Mouse (Mus musculus) embryonic facial prominence, embryonic 14.5 days (tissue): Measurements from ENCODE around the gene Cript. TPM values are rescaled to one million over a fixed set of nuclear protein-coding genes. Genes with fewer than 3 reads are reported as not detected.
"Not testable (repeated sequence)": the region's sequence is repeated elsewhere in the genome, so short reads cannot be mapped to it uniquely, and the experiment has no call there.

Experiments used
- ATAC-seq: fragments of 200-750 bp; cut with Nextera tagmentation; 2 replicates; pipeline ENCODE4 v1.8.0; 2017; ENCODE audit warnings: low read depth, moderate number of reproducible peaks, moderate TSS enrichment
- DNase-seq: peaks from one replicate; pipeline ENCODE4 v3.0.0-alpha.2; 2015; ENCODE audit warnings: low spot score
- H3K27ac ChIP-seq: fragments of 300-500 bp; sonication (generic); replicated peaks from 2 replicates; pipeline ENCODE4 v1.5.1; 2014; ENCODE audit warnings: low read depth, mild to moderate bottlenecking, low read length, moderate library complexity
- H3K27me3 ChIP-seq: fragments of 300-500 bp; sonication (generic); replicated peaks from 2 replicates; pipeline ENCODE4 v1.6.1; 2014; ENCODE audit warnings: low read length; ENCODE audit not compliant: control insufficient read depth, insufficient read depth
- H3K36me3 ChIP-seq: fragments of 300-500 bp; sonication (generic); 2 replicates; pipeline ENCODE4 v1.6.1; 2014; ENCODE audit warnings: low read length, mixed read lengths; ENCODE audit not compliant: control insufficient read depth, insufficient read depth
- H3K4me1 ChIP-seq: fragments of 300-500 bp; sonication (generic); 2 replicates; pipeline ENCODE4 v1.6.1; 2014; ENCODE audit warnings: antibody characterized with exemption, low read length; ENCODE audit not compliant: control insufficient read depth, insufficient read depth
- H3K4me2 ChIP-seq: fragments of 300-500 bp; sonication (generic); 2 replicates; pipeline ENCODE4 v1.6.1; 2014; ENCODE audit warnings: low read depth, mild to moderate bottlenecking, low read length, moderate library complexity, mixed read lengths
- H3K4me3 ChIP-seq: fragments of 300-500 bp; sonication (generic); 2 replicates; pipeline ENCODE4 v1.5.1; 2014; ENCODE audit warnings: low read depth, mild to moderate bottlenecking, low read length
- H3K9ac ChIP-seq: fragments of 300-500 bp; sonication (generic); 2 replicates; pipeline ENCODE4 v1.6.1; 2014; ENCODE audit warnings: low read depth, mild to moderate bottlenecking, low read length, moderate library complexity, mixed read lengths
- H3K9me3 ChIP-seq: fragments of 300-500 bp; sonication (generic); 2 replicates; pipeline ENCODE4 v1.6.1; 2016; ENCODE audit warnings: low read length; ENCODE audit not compliant: control insufficient read depth
- WGBS: fragments of 180-500 bp; shearing (Covaris S2); extraction: QIAGEN DNeasy Blood & Tissue Kit; methylation state at CpG from one replicate; pipeline ENCODE4 v1.1.7; 2014; 5-methylcytosine and 5-hydroxymethylcytosine counted together
- polyA plus RNA-seq: library from polyadenylated mRNA; unstranded; fragments of >200 nt; fragmentation: Nextera tagmentation; extraction: Ambion mirVana; gene quantifications from 2 replicates; pipeline ENCODE4 v1.2.1, GENCODE M21; 2014

The Cript gene
- polyA plus RNA-seq, 1 experiment from 2014 or later: 111 TPM

DNA sequence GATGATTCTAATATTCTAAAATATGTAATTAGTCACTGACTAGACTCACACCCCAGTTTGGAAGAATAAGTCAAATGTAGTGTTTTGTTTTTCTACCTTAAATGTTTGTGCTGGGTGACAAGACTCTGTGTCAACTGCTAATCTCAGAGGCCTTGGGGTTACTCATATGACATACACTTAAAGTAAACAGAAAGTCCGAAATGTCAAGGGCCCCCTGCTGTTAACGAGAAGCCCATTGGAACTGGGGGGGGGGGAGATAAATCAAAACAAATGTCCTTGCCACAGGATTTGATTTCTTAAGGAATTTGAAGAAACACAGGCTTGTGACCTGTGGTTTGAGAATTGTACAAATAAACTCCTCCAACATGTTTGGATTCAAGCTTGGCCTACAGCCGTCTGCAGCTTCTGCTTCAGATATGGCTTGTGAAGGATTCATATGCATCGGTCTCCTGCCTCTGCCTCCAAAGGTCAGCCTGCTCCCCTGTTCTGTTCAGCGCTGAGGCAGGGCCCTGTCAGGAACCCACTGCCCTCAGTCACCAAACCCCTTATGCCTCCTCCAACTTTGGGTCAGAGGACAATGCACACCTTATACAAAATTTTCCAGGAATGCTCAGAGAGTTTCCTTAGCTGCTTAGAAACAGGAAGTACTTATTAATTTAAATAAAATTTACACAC is 47.6 kb downstream of the Cript start:
- Histone ChIP-seq H3K4me3 (no peak overlapping the region), H3K4me1 (no peaks in the 10 kb centered on the region), H3K9ac (no peak overlapping the region), H3K9me3 (no peaks in the 10 kb centered on the region), H3K27ac (no peak overlapping the region), H3K4me2 (no peak overlapping the region), H3K36me3 (no peaks in the 10 kb centered on the region), H3K27me3 (no peaks in the 10 kb centered on the region)
- DNase-seq (no peak), ATAC-seq (no peak)
- 59% methylated on average over 5 of the region's 5 CpGs for WGBS

DNA sequence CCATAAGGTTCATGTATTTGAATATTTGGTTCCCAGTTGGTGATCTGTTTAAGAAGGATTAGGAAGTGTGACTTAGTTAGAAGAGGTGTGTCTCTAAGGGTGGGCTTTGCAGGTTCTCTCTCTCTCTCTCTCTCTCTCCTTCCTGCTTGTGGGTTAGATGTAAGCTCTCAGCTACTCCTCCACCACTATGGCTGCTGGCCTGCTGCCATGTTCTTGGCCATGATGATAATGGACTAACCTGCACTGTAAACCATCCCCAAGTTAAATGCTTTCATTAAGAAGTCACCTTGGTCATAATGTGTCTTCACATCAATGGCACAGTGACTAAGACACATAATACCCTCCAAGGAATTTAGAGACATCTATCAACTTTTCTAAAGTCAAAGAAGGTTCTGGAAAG is 48.1 kb downstream of the Cript start:
- ATAC-seq (no peak), DNase-seq (no peak)
- no peak overlapping the region for H3K4me2 ChIP-seq
- H3K4me3 ChIP-seq: no peak overlapping the region
- no peak overlapping the region for H3K27ac ChIP-seq
- no peaks in the 10 kb centered on the region for H3K36me3 ChIP-seq
- H3K9me3 ChIP-seq: no peaks in the 10 kb centered on the region
- H3K27me3 ChIP-seq: no peaks in the 10 kb centered on the region
- no peak overlapping the region for H3K9ac ChIP-seq
- H3K4me1 ChIP-seq: no peaks in the 10 kb centered on the region

DNA sequence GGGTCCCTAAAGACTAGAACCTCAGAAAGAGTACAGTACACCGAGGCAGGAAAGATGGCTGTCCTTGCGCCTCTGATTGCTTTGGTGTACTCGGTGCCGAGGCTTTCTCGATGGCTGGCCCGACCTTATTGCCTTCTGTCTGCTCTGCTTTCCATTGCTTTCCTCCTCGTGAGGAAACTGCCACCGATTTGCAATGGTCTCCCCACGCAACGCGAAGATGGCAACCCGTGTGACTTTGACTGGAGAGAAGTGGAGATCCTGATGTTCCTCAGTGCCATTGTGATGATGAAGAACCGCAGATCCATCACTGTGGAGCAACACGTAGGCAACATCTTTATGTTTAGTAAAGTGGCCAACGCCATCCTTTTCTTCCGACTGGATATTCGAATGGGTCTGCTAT is 52.9 kb downstream of the Cript start:
- H3K27me3 ChIP-seq, H3K4me1 ChIP-seq, H3K9me3 ChIP-seq, H3K9ac ChIP-seq, H3K36me3 ChIP-seq, ATAC-seq, H3K4me3 ChIP-seq, H3K4me2 ChIP-seq, DNase-seq, H3K27ac ChIP-seq: not testable (repeated sequence)
- 94% methylated on average over 17 of the region's 17 CpGs for WGBS

DNA sequence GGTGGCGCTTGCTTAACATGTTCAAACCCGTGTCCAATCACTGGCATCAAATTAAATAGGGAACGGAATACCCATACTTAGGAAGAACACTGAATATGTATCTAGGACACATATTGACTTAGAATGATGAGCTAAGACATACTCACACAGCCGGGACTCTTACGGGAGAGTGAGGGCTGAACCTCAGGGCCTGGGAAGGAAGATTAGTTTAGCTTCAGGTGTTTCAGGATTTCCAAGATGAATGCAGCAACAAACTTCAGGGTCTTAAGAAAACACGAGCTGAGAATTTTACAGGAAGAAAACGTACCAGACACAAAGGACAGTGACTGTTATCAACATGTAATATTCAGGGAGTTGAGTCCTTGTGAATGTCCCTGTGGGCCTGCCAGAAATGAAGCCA is 55.4 kb downstream of the Cript start:
- Histone ChIP-seq H3K4me1 (no peaks in the 10 kb centered on the region), H3K9me3 (no peaks in the 10 kb centered on the region), H3K9ac (no peak overlapping the region), H3K4me2 (no peak overlapping the region), H3K27me3 (no peaks in the 10 kb centered on the region), H3K27ac (no peak overlapping the region), H3K36me3 (no peaks in the 10 kb centered on the region), H3K4me3 (no peak overlapping the region)
- DNase-seq: no peak
- ATAC-seq: no peak
- WGBS: 85% methylated on average over 7 of the region's 7 CpGs

DNA sequence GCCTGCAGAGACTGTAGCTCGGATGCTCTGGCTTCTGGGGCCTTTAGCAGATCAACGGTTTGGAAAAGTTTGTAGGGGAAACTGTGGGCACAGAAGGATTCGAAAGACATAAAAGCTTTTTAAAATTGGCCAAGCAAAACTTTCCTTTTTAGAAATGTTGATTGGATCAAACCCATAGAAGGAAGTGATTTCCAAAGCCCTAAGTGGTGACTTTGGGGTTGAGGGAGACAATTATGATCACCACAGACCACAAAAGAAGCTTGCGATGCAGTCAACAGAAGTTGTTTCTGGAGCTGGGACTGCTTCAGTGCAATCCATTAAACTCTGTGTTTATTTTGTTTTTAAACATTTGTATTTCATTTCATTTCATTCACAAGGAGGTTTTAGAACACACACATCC is 57.2 kb downstream of the Cript start:
- H3K4me1 ChIP-seq: no peaks in the 10 kb centered on the region
- WGBS: 74% methylated on average over 4 of the region's 4 CpGs

DNA sequence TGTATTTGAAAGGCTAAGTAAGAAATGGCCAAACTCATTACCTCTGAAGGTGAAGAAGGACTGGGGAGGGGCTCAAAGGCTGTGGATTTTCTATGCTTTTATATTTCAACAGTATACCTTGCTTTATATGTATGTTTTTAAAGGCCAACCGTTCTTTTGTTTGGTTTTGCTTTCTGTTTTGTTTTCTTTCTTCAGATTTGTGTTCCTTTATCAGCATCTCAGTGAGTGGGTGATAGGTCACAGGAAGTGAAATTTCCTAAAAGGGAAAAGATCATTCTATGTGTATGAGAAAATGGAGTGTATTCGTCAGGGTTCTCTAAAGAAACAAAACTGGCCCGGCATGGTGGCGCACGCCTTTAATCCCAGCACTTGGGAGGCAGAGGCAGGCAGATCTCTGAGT is 58.3 kb downstream of the Cript start:
- H3K9ac ChIP-seq: no peak overlapping the region
- no peak overlapping the region for H3K27ac ChIP-seq
- no peak for ATAC-seq
- 88% methylated on average over 5 of the region's 5 CpGs for WGBS
- H3K4me2 ChIP-seq: no peak overlapping the region
- H3K4me1 ChIP-seq: no peaks in the 10 kb centered on the region
- no peak for DNase-seq
- H3K4me3 ChIP-seq: no peak overlapping the region
- H3K27me3 ChIP-seq: no peaks in the 10 kb centered on the region
- H3K36me3 ChIP-seq: no peaks in the 10 kb centered on the region
- no peaks in the 10 kb centered on the region for H3K9me3 ChIP-seq

More for the DNA sequence above, 57.2 kb downstream of the Cript start:
- Histone ChIP-seq H3K9me3 (no peaks in the 10 kb centered on the region), H3K36me3 (no peaks in the 10 kb centered on the region), H3K9ac (no peak overlapping the region), H3K27ac (no peak overlapping the region), H3K4me3 (no peak overlapping the region), H3K4me2 (no peak overlapping the region), H3K27me3 (no peaks in the 10 kb centered on the region)
- DNase-seq (peak; percentile 63), ATAC-seq (no peak)

Other genes with a start within 250 kb of the Cript start
- not detected in 2 replicates for gene Tmem247, start 108.2 kb upstream of the Cript start, polyA plus RNA-seq
- not detected in 2 replicates for gene Atp6v1e2, start 77.7 kb upstream of the Cript start, polyA plus RNA-seq
- gene Rhoq, start 62.5 kb upstream of the Cript start, polyA plus RNA-seq: 36.9 and 37.8 TPM in 2 replicates
- 25.3 and 26.0 TPM in 2 replicates for gene Pigf, start 144 bp upstream of the Cript start, polyA plus RNA-seq
- gene Socs5, start 82.1 kb downstream of the Cript start, polyA plus RNA-seq: 24.1 and 28.2 TPM in 2 replicates
- 113 TPM in 2 replicates for gene Mcfd2, start 240.4 kb downstream of the Cript start, polyA plus RNA-seq